Mouse (Mus musculus) small intestine, adult 2 months (tissue): ENCODE measurements around the gene Rab23.

ENCODE experiments used
- CTCF ChIP-seq: fragments of 200-500 bp; IDR thresholded peaks from 2 replicates; pipeline ENCODE4 v1.5.1; 2012; ENCODE audit warnings: low read depth, mild to moderate bottlenecking, control low read depth, inconsistent platforms, low read length, moderate library complexity, mixed read lengths; ENCODE audit not compliant: insufficient replicate concordance, insufficient read length; ENCODE audit errors: extremely low read depth
- POLR2A ChIP-seq: fragments of 200-500 bp; IDR thresholded peaks from 2 replicates; pipeline ENCODE4 v1.6.1; 2012; ENCODE audit warnings: low read depth, mild to moderate bottlenecking, control low read depth, inconsistent platforms, low read length, moderate library complexity

DNA sequence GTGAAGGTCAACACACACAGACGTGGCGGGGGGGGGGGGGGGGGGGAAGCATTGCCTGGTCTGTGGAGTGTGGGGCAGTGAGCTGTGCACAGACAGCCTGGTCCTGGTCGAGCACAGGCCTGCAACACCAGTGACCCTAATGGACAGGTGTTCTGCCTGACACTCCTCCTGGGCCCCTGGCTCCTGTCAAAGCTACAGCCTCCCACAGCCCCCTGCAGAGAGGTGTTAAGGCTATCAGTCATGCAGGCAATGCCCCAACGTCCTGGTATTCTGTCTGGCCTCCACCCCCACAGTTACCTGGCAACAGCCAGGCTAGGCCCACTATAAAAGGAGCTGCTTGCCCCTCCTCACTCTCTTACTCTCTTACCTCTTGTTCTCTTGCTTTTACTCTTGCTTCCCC, 39.3 kb upstream of the Rab23 start:
- TF ChIP-seq POLR2A (no peak), CTCF (no peak)
